Mouse (Mus musculus) 3T3-L1 (cell line): Measurements from ENCODE around the gene Ceacam19.

Experiments used
- DNase-seq: peaks from one replicate; pipeline ENCODE4 v3.0.0-alpha.2; 2015; ENCODE audit warnings: low read depth, low spot score

Ceacam19 gene

DNA sequence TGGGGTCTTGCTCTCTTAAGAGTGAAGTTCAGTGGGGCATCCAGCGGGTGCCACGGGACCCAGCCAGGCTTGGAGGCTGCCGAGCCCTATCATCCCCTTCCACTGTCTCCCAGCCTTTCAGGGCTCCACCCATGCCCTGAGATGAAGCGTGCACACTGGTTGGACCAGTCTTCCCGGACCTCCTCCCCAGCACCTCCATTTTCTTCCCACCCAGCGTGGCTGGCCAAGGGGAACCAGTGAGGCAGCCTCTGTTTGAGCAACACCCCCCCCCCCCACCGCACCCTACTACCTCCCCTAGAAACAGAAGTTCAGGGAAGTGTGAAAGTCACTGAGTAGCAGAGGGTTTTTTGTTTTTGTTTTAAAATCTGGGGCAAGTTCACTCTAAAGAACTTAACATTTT is at the start of gene Ceacam19:
Ceacam19 (minus strand) TSS at position 117 of the 400 bp plus-strand sequence.
- DNase-seq, result no peak

DNA sequence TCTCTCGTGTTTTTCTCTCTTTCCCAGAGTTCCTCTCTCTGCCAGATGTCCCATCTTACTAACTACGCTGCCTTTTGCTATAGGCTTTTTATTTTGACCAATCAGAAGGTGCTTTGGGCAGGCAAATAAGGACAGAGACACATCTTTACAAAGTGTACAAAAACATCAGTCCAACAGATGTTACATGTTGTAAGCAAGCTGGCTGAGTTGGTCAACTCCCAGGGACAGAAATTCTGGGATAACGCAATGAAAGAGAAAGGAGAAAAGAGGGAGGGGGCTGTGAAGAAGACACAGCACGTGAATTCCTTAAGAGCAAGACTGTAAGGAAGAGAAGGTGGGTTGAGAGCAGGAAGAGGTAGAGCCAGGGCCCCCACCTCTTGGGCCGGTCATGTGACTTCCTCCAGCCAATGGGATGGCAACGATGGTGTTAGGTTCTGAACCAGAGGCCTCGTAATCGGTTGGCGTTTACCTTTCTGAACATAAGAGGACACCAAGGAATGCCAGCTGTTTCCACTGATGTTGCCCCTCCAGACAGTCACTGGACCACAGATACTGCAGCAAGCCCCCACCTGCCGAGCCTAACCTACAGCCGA is 49.6 kb upstream of the Ceacam19 start:
- DNase-seq, result no peak

DNA sequence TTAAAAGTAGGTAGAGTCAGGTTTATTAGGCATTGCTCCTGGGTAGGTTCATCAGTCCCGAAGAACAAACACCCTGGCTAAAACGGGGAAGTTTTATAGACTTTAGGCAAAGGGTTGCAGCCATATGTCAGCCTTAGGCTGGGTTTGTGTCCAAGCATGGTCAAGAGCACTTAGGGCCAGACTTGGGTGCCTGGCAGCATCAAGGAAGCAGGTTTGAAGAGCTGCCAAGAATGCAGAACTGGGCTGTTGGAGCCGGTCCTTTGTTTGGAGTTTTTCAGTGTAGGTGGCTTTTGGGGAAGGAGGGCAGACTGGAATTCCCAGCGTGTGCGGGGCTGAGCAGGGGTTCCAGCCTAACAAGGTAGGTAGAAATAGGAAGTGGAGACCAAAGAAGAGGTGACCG is 48.2 kb upstream of the Ceacam19 start:
- DNase-seq, result no peak

DNA sequence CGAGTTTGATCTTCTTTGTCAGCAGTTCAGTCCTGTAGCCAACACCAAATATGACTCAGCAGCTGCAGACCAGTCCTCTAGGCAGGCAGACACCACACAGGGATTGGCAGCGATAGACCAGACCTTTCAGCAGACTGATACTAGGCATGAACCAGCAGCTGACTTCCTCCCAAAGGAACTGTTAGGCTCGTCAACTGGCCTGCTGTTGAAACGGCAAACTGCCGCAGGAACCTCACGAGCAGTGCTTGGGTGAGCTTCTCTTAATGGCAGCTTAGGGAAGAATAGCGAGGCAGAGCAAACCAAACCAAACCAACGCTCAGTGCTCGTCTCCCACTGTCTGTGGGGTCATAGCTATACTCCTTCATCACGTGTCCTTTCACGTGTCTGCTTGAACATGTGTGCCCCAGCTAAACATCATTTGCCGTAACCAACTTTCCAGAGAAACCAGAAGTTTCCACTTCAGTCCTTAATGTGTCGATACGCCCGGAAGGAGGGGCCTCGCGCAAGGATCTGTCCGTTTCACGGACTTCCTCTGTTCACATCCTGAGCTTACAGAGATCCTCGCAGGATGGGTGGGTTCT is 47.5 kb upstream of the Ceacam19 start:
- DNase-seq, result peak; percentile 56

DNA sequence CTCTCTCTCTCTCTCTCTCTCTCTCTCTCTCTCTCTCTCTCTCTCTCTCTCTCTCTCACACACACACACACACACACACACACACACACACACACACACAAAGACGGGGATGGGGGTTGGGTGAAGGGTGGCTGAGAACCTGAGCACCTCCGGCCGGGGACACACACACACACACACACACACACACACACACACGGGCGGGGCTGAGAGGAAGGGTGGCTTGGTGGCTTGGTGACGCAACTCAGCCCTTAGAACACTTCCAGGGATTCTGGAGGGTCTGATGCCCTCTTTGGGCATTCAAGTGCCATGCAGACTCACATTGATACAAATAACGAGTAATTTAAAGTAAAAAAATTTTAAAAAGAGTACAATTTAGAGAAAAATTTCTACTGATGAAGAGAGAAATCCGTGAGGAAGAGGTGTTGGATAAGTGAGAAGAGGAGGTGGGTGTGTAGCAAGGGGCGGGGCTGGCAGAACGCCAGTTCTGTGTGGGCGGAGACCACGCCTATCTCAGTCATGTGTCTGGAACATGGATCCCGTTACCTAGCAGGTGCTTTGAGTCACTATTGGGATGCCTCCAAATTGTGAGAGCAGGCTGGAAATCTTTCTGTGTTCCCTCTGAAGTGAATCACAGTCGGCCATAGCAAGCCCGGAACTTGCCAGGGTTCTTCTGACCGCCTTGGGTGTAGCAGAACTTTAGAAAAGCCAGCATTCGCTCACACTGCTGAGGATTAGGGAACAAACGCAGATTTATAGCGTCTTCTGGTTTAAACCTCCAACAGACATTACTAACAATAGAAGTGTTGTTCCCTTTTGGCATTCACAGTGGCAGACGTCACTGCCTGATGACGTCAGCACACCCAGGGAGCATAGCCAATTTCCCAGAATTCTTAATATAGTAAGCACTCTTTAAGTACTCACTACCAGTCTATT is 45.4 kb upstream of the Ceacam19 start:
- peak; percentile 76 for DNase-seq

DNA sequence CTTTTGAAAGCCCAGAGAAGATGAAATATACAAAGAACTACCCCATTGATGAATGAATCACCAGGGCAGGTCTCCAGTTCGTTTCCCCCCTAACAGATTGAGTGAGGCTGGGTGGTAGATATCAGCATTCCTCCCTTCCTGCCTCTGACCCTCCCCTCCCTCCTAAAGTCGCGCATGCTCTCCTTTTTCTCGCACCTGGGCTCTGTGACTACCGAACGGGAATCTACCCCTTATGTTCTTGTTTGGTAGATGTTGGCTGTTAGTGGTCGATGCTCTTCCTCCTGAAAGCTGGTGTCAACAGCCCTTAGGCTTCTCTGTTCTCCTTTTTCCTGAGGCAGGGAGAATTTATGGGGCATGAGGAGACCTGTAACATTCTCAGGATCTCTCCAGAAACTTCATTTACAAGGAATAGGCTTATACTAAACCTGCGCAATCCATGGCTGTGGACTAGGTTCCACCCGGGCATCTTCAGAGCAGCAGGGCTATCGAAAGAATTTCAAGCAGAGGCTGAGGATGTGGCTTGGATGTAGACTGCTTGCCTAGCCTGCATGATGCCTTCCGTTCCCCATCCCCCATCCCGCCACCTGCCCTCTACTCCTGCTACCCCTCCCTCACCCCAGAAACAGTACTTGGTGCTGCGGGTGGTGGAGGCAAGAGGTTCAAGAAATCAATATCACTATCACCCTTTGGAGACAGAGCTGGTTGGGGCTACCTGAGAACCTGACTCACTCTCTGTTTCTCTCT is 44.5 kb upstream of the Ceacam19 start:
- no peak for DNase-seq

DNA sequence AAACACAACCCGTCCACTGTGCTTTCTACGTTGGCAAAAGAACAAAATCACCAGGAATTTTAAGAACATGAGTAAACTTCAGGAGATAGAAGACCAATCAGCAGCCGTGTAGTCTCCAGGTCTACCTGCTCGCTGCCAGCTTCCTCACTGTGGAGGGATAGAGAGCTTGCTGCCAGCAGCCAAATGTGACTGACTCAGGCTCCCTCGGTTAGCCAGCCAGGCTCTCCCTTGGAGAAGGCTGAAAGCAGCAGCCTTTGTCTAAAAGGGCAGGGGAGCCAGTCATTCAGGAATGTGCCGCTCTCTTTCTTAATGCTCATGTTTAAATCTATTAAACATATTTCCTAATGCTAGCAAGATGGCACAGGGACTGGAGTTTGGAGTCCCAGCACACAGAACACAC is 42.7 kb upstream of the Ceacam19 start:
- peak; percentile 54 for DNase-seq

DNA sequence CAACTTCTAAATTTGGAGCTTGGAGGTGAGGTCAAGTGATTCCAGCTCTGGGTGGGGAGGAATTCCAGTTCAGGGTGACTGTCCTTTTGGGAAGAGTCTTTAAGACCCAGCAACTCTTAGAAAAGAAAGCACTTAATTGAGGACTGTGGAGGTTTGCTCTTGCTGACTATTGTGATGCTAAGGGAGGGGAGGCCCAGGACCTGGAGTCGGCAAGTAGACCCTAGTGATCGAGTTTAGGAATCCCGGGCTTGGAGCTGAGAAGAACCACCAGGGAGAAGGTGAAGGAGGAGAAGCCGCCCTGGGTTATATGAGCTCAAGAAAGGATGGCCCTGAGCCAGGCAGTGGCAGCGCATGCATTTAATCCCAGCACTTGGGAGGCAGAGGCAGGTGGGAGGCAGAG is 40.7 kb upstream of the Ceacam19 start:
- no peak for DNase-seq

DNA sequence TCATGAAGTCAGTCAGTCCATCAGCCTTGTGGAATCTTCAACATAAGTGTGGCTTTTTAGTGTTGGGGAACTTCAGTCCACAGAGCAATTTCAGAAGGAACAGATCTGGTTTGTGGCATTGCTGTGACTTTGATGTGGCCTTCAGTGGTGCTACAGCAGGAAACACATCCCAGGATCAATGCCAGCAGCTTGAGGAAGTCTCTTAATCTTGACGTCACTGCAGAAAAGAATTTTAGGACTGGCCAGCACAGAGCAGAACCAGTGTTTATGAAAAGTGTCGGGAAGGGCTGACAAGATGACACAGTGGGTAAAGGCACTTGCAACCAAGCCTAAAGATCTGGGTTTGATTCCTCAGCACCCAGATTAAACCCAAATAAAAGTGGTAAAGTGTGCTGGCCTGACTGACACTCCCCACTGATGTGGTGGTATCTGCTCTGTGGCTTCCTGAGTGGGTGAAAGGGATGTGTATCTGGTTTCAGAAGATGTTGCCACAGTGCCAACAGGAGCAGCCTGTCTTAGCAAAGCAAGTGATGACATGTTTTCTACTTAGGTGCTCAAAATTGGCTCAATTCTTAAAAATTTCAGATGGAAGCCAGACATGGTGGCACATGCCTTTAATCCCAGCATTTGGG is 39.2 kb upstream of the Ceacam19 start:
- peak; percentile 37 for DNase-seq

DNA sequence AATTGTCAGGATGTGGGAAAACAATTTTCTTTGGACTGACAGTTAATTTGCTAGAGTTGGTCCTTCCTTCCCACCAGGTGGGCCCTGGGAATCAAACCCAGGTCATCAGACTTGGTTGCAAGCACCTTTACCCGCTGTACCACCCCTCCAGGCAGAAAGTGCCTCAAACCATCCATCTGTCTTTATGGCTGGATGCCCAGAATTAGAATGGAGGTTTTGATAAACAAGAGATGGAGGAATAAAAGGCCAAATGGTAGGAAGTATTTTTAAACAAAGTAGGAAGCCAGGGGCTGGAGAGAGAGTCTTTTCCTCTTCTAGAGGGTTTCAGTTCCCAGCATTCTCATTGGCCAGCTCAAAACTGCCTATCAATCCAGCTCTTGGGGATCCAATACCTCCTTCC is 37.6 kb upstream of the Ceacam19 start:
- no peak for DNase-seq

DNA sequence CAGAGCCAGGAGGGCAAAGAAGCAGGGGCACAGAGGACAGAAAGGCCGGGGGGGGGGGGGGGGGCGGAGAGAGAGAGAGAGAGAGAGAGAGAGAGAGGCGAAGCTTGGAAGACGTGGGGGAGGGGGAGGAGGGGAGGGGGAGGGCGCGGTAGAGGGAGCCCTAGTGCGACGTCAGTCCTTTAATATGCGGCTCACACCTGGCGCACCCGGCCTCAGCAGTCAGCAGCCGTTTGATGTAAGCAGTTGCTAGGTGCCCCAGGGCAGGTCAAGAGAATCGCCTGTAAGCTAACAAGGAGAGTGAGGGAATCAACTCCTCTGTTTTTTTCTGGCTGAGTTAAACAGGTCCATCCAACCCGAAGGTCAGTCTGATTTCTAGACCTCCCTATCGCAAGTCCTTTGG is 36.0 kb upstream of the Ceacam19 start:
- no peak for DNase-seq

DNA sequence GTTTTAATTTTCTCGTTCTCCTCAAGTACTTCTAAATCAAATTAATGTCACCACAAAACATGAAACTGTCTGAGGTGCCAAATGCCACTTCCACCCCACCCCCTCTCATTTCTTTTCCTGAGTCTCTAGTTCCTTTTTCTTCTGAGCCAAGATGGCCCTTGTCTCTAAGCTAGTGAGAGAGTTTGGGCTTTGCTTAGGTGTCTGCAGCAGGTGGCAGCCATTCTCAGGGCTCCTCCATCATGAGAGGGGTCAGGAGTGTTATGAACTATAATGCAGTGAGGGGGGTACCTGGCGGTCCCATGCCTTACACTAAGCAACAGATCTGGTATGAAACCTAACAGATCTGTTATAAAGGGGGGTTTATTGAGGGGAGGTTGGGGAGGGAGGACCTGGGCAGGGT is 35.6 kb upstream of the Ceacam19 start:
- no peak for DNase-seq

DNA sequence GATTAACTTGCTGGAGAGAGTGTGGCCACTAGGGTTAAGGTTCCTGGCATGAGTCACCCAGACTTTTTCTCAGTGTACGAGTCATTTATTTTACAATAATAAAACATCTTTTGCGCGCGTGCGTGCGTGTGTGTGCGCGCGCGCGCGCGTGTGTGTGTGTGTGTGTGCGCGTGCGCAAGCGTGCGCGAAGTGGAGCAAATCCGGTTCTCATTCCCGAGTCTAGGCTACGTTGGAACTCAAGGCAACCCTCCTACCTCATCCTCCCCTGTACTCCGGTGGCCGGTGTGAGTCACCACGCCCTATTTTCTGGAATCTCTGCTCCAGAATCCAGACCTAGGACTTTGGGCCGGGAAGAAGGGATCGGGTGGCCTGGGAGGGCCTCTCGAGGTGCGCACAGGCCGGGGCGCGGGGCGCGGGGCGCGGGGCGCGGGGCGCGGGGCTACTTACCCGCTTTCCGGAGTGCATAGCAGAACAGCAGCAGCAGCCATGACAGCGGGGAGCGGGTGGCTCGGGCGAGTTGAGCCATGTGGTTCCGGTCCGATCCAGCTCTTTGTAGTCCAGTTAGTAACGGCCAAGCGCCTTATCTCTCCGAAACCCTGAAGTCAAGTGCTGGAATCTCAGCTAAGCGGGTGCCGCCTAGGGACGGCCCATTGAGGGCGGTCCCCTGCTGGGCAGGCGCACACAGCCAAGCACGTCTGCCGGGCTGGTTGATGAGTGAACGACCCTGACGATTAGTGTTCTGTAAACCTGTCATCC is 32.9 kb upstream of the Ceacam19 start, which contains the start of gene Pvr:
Pvr (minus strand) TSS at position 655 of the 756 bp plus-strand sequence.
- DNase-seq, result peak; percentile 89

DNA sequence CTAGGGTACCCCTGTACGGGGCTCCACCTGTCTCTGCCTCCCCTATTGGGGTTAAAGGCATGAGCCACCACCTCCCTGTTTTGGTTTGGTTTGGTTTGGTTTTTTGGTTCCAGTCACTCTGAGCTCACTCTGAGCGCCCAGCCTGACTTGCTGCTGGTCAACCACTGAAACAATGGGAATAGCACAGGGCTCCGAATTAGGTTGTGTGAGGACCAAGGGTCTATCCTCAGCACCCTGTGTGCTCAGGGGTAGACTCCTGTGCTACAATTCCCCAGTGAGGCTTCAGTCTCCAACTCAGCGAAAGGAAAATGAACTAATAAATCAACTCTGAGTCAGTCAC is 32.4 kb upstream of the Ceacam19 start:
- DNase-seq, result no peak

DNA sequence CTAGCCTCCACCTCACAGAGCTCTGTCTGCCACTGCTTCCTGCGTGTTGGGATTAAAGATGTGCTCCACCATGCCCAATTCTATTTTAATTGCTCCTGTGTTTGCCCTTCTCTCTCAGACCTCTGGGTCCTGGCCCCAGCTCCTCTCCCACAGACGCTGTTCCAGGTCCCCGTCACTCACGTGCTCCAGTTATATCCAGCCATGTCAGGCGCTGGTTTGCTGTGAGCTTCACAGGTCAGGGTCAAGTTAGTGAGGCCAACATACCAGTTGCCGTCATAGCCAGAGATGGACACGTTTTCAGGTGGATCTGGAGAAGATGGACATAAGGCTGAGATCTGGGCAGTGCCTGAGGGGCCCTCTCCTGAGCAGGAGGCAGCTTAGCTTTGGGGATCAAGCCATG is 26.8 kb upstream of the Ceacam19 start:
- no peak for DNase-seq

DNA sequence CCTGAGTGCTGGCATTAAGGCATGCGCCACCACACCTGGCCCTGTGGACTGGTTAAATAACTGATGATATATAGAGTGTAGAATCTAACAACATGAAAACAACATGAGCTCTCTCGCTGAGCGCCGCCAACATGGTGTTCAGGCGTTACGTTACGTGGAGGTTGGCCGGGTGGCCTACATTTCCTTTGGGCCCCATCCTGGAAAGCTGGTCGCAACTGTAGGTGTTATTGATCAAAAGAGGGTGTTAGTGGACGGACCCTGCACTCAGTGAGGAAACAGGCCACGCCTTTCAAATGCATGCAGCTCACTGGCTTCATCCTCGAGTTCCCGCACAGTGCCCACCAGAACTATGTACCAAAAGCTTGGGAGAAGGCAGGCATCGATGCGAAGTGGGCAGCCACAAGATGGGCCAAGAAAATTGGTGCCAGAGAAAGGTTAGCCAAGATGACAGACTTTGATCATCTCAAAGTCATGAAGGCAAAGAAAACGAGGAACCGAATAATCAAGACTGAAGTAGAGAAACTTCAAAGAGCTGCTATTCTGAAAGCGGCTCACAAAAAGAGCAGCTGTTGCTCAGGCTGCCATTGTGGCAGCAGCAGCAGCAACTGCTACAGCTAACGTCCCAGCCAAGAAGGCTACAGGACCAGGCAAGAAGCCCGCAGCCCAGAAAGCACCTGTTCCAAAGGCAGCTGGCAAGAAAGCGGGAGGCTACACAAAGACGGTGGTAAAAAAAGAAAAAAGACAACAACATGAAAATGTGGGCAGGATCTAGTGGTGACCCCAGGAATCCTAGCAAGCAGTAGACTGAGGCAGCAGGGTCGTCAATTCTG is 24.1 kb upstream of the Ceacam19 start:
- no peak for DNase-seq

DNA sequence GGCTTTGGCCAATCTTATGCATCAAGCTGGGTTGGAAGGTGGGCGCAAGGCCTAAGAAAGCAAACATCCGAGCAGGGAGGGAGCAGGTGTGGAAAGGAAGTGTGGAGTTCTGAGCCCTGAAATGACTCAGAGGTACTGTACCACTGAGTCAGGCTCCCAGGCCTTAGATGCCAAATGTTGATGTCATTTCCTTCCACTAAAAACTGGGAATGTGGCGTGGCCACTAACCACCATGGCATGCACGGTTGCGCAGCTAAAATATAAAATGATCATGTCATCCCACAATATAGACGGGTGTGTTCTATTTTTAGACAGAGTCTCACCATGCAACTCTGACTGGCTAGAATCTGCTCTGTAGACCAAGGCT is 23.5 kb upstream of the Ceacam19 start:
- DNase-seq, result peak; percentile 92

DNA sequence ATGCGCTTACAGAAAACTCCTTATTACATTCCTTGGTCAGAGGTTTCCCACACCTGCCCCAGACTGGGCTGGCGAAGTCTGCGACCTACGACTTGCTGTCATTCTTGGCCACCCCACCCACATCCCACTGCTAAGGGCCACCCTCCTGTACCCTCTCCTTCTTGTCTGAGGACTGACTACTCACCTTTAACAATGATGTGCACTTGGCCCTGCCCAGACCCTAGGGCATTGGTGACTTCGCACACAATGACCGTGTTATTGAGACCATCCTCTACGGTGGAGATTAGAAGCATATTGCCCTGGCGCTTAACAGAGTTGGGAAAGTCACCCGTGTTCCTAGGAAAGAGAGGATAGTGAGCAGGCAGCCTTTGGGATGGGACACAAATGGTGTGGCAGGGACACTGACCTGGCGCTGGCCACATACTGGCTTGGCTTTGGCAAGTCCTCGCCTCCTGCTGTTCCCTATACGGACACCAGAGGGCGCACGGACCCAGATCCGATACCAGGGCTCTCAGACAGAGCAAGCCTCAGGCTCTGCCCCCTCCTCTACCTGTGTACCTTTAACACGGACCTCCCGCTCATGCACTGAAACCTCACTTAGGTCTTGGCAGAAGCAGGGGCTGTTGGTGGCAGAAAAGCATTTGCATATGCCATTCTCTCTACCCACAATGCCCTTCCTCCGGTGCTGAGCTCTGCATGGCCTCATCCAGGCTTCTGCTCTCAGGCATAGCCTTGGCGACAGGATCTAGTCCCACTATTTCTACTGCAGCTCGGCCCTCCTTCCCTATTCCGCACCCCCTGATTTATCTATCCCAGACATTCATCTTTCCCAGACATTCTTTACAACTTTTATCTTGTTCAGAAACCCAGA is 22.9 kb upstream of the Ceacam19 start:
- DNase-seq, result peak; percentile 79

DNA sequence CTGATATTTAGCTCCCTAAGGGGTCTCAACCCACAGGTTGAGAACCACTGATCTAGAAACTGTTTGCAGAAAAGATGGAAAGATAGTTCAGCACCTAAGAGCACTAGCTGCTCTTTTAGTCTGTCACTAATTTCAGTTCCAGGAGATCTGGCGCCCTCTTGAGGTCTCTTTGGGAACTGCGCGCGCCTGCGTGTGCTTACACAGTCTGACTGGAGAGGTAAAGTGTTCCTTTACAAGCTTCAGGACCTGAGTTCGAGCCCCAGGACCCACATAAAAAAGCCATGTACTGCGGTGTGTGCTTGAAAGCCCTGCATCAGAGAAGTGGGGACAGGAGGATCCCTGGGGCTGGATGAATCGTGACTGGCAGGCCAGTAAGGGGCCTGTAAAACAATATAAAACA is 2.1 kb upstream of the Ceacam19 start:
- peak; percentile 50 for DNase-seq
